Mouse (Mus musculus): Measurements from ENCODE around the gene Cadps. TPM values are rescaled to one million over a fixed set of nuclear protein-coding genes. Genes with fewer than 3 reads are reported as not detected.

Cadps gene
- polyA plus RNA-seq, 1 experiment from 2014 or later, result 5.0 TPM

- Histone ChIP-seq H3K9ac (ENCODE audit: low read length) (no peak overlapping the region), H3K27me3 (replicated peaks; ENCODE audit: control insufficient read depth, insufficient read depth, low read length) (peaks cover 84% of the 10 kb centered on the region), H3K4me2 (ENCODE audit: low read length) (no peak overlapping the region), H3K9me3 (ENCODE audit: control insufficient read depth, low read length) (no peaks in the 10 kb centered on the region), H3K36me3 (ENCODE audit: control insufficient read depth, insufficient read depth, low read length) (no peaks in the 10 kb centered on the region), H3K4me1 (replicated peaks; ENCODE audit: control insufficient read depth, insufficient read depth, low read length) (no peaks in the 10 kb centered on the region; the same call in 1 of the 2 replicates), H3K27ac (ENCODE audit: low read depth) (no peak overlapping the region), H3K4me3 (ENCODE audit: low read depth, low read length) (no peak overlapping the region)
- WGBS, result 5% methylated on average over 16 of the region's 16 CpGs
- peak; percentile 56 for DNase-seq (ENCODE audit: low spot score)
- no peak for ATAC-seq (replicated peaks; ENCODE audit: low FRiP score, low TSS enrichment, low read depth)
Measured at GRCm38 (mm10) chr14:12350271-12350916, 472.5 kb downstream of the Cadps start.

GRCm38 (mm10) chr14:12349334-12350090 is 473.4 kb downstream of the Cadps start:
- DNase-seq (ENCODE audit: low spot score), result peak; percentile 55
- Histone ChIP-seq H3K4me2 (ENCODE audit: low read length) (no peak overlapping the region), H3K27ac (ENCODE audit: low read depth) (no peak overlapping the region), H3K9ac (ENCODE audit: low read length) (no peak overlapping the region), H3K9me3 (ENCODE audit: control insufficient read depth, low read length) (no peaks in the 10 kb centered on the region), H3K4me1 (replicated peaks; ENCODE audit: control insufficient read depth, insufficient read depth, low read length) (peaks cover 4% of the 10 kb centered on the region; the same call in 1 of the 2 replicates), H3K36me3 (ENCODE audit: control insufficient read depth, insufficient read depth, low read length) (no peaks in the 10 kb centered on the region), H3K4me3 (ENCODE audit: low read depth, low read length) (no peak overlapping the region), H3K27me3 (replicated peaks; ENCODE audit: control insufficient read depth, insufficient read depth, low read length) (peaks cover 92% of the 10 kb centered on the region)
- 7% methylated on average over 15 of the region's 15 CpGs for WGBS
- no peak for ATAC-seq (replicated peaks; ENCODE audit: low FRiP score, low TSS enrichment, low read depth)

- Histone ChIP-seq H3K9ac (ENCODE audit: low read length) (no peak within 1 kb of the TSS), H3K9me3 (ENCODE audit: control insufficient read depth, low read length) (no peaks in the 10 kb centered on the region), H3K27me3 (replicated peaks; ENCODE audit: control insufficient read depth, insufficient read depth, low read length) (peaks cover 100% of the 10 kb centered on the region), H3K27ac (ENCODE audit: low read depth) (no peak within 1 kb of the TSS), H3K4me3 (ENCODE audit: low read depth, low read length) (no peak within 1 kb of the TSS), H3K4me2 (ENCODE audit: low read length) (no peak within 1 kb of the TSS), H3K36me3 (ENCODE audit: control insufficient read depth, insufficient read depth, low read length) (no peaks in the 10 kb centered on the region), H3K4me1 (replicated peaks; ENCODE audit: control insufficient read depth, insufficient read depth, low read length) (peaks cover 4% of the 10 kb centered on the region; the same call in 1 of the 2 replicates)
- ATAC-seq (replicated peaks; ENCODE audit: low FRiP score, low TSS enrichment, low read depth) (no peak), DNase-seq (ENCODE audit: low spot score) (no peak)
- WGBS, result 4% methylated on average over 2 of the region's 2 CpGs
Measured at GRCm38 (mm10) chr14:12348089-12348488, 474.8 kb downstream of the Cadps start, which contains the start of gene Fezf2. Gene Fezf2, minus strand, starts transcription at chr14:12348189.

- DNase-seq (ENCODE audit: low spot score) (peak; percentile 57), ATAC-seq (replicated peaks; ENCODE audit: low FRiP score, low TSS enrichment, low read depth) (no peak)
- Histone ChIP-seq H3K9ac (ENCODE audit: low read length) (no peak overlapping the region), H3K9me3 (ENCODE audit: control insufficient read depth, low read length) (no peaks in the 10 kb centered on the region), H3K4me3 (ENCODE audit: low read depth, low read length) (peak overlapping the region; percentile 8; the same call in 1 of the 2 replicates), H3K4me2 (ENCODE audit: low read length) (peak overlapping the region; percentile 23; the same call in 1 of the 2 replicates), H3K27ac (ENCODE audit: low read depth) (no peak overlapping the region), H3K27me3 (replicated peaks; ENCODE audit: control insufficient read depth, insufficient read depth, low read length) (peaks cover 100% of the 10 kb centered on the region), H3K36me3 (ENCODE audit: control insufficient read depth, insufficient read depth, low read length) (no peaks in the 10 kb centered on the region), H3K4me1 (replicated peaks; ENCODE audit: control insufficient read depth, insufficient read depth, low read length) (peaks cover 4% of the 10 kb centered on the region; the same call in 1 of the 2 replicates)
- 2% methylated on average over 26 of the region's 26 CpGs for WGBS
Measured at GRCm38 (mm10) chr14:12346865-12347600, 475.8 kb downstream of the Cadps start.

GRCm38 (mm10) chr14:12346011-12346864 is 476.6 kb downstream of the Cadps start:
- Histone ChIP-seq H3K4me2 (ENCODE audit: low read length) (peak overlapping the region; percentile 23; the same call in 1 of the 2 replicates), H3K4me1 (replicated peaks; ENCODE audit: control insufficient read depth, insufficient read depth, low read length) (peaks cover 4% of the 10 kb centered on the region; the same call in 1 of the 2 replicates), H3K27me3 (replicated peaks; ENCODE audit: control insufficient read depth, insufficient read depth, low read length) (peaks cover 100% of the 10 kb centered on the region), H3K27ac (ENCODE audit: low read depth) (no peak overlapping the region), H3K4me3 (ENCODE audit: low read depth, low read length) (peak overlapping the region; percentile 8; the same call in 1 of the 2 replicates), H3K9me3 (ENCODE audit: control insufficient read depth, low read length) (no peaks in the 10 kb centered on the region), H3K36me3 (ENCODE audit: control insufficient read depth, insufficient read depth, low read length) (no peaks in the 10 kb centered on the region), H3K9ac (ENCODE audit: low read length) (no peak overlapping the region)
- DNase-seq (ENCODE audit: low spot score) (peak; percentile 66), ATAC-seq (replicated peaks; ENCODE audit: low FRiP score, low TSS enrichment, low read depth) (no peak)
- WGBS, result under 1% methylated on average over 50 of the region's 50 CpGs

- no peak overlapping the region for H3K4me3 ChIP-seq (ENCODE audit: low read depth, low read length)
- 1% methylated on average over 40 of the region's 40 CpGs for WGBS
- H3K36me3 ChIP-seq (ENCODE audit: control insufficient read depth, insufficient read depth, low read length), result no peaks in the 10 kb centered on the region
- H3K27me3 ChIP-seq (replicated peaks; ENCODE audit: control insufficient read depth, insufficient read depth, low read length), result peaks cover 99% of the 10 kb centered on the region
- H3K4me2 ChIP-seq (ENCODE audit: low read length), result no peak overlapping the region
- peaks cover 4% of the 10 kb centered on the region; the same call in 1 of the 2 replicates for H3K4me1 ChIP-seq (replicated peaks; ENCODE audit: control insufficient read depth, insufficient read depth, low read length)
- no peak overlapping the region for H3K27ac ChIP-seq (ENCODE audit: low read depth)
- DNase-seq (ENCODE audit: low spot score), result peak; percentile 63
- H3K9me3 ChIP-seq (ENCODE audit: control insufficient read depth, low read length), result no peaks in the 10 kb centered on the region
- no peak overlapping the region for H3K9ac ChIP-seq (ENCODE audit: low read length)
- no peak for ATAC-seq (replicated peaks; ENCODE audit: low FRiP score, low TSS enrichment, low read depth)
Measured at GRCm38 (mm10) chr14:12345241-12345921, 477.5 kb downstream of the Cadps start.

- H3K4me1 ChIP-seq (replicated peaks; ENCODE audit: control insufficient read depth, insufficient read depth, low read length), result peaks cover 4% of the 10 kb centered on the region; the same call in 1 of the 2 replicates
- ATAC-seq (replicated peaks; ENCODE audit: low FRiP score, low TSS enrichment, low read depth) (no peak), DNase-seq (ENCODE audit: low spot score) (peak; percentile 62)
- WGBS, result under 1% methylated on average over 39 of the region's 39 CpGs
- H3K4me3 ChIP-seq (ENCODE audit: low read depth, low read length), result peak overlapping the region; percentile 10; the same call in 1 of the 2 replicates
- H3K9ac ChIP-seq (ENCODE audit: low read length), result no peak overlapping the region
- no peaks in the 10 kb centered on the region for H3K9me3 ChIP-seq (ENCODE audit: control insufficient read depth, low read length)
- H3K36me3 ChIP-seq (ENCODE audit: control insufficient read depth, insufficient read depth, low read length), result no peaks in the 10 kb centered on the region
- no peak overlapping the region for H3K27ac ChIP-seq (ENCODE audit: low read depth)
- H3K27me3 ChIP-seq (replicated peaks; ENCODE audit: control insufficient read depth, insufficient read depth, low read length), result peaks cover 99% of the 10 kb centered on the region
- peak overlapping the region; percentile 22; the same call in 1 of the 2 replicates for H3K4me2 ChIP-seq (ENCODE audit: low read length)
Measured at GRCm38 (mm10) chr14:12344746-12345240, 478.1 kb downstream of the Cadps start.

Measured in intestine, embryonic 14.5 days (tissue).